Mouse (Mus musculus) embryo, embryonic 11 days (tissue): ENCODE measurements at regions not wholly inside any gene's neighbourhood (a gene's known extent, or its start where the extent isn't known, plus 50 kb on each side); places are given as distances from the start of the nearest gene placed in this dataset.

Experiments used
- DNase-seq: peaks from one replicate; pipeline ENCODE4 v3.0.0-alpha.2; 2015

GRCm38 (mm10) chr17:40455920-40456319 lies 63.9 kb upstream of the Esp8 start:
- DNase-seq, result no peak

DNA sequence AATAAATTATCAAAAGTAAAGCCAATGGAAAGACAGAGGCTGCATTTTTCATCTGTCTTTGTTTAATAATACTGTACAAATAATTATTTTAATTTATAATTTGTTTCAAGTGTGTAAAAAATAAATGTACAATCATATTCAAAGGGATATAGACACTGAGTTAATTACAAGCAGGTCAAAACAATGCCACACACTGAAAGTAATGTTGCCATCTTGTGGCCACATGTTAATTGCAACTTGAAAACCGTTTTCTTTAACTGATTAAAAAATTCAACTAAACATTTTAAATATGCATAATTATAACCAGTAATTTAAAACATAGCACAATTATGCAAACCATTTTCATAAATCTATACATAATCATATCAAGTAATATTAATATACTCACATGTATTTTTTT lies 89.4 kb upstream of the Esp8 start:
- peak; percentile 18 for DNase-seq

DNA sequence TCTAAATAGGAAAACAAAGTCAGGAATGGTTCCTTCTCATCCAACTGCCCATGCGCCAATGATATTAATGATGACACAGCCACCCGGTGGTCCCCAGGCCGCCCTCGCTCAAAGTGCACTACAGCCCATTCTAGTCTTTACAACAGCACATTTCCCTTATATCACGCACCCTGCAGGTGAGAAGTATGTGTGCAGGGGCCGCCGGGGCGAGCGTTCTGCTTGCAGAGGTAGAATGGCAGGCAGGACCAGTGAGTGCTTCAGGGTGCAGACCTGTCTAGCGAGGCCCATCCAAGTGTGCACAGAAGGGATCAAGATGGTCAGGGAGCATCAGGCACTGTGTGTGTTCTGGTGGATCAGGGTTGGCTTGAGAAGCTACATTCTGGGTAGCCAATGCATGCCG lies 99.6 kb upstream of the Crisp1 start:
- no peak for DNase-seq

GRCm38 (mm10) chr17:40384567-40384966 lies 65.6 kb upstream of the Crisp1 start:
- no peak for DNase-seq

GRCm38 (mm10) chr17:40372747-40373146 lies 53.7 kb upstream of the Crisp1 start:
- DNase-seq, result no peak
